Mouse (Mus musculus): ENCODE data around the gene Krtap21-1. TPM values are rescaled to one million over a fixed set of nuclear protein-coding genes. Genes with fewer than 3 reads are reported as not detected.

The Krtap21-1 gene
- polyA plus RNA-seq (2014; fragmentation: Illumina TruSeq; extraction: RNeasy Lipid Tissue Mini Kit (QIAGEN cat#74804); ENCODE audit: insufficient read depth, low read depth, low replicate concordance) = not detected

GRCm38 (mm10) chr16:89403768-89404167 lies at the start of gene Krtap21-1:
Krtap21-1 (minus strand) TSS chr16:89403868.

DNA sequence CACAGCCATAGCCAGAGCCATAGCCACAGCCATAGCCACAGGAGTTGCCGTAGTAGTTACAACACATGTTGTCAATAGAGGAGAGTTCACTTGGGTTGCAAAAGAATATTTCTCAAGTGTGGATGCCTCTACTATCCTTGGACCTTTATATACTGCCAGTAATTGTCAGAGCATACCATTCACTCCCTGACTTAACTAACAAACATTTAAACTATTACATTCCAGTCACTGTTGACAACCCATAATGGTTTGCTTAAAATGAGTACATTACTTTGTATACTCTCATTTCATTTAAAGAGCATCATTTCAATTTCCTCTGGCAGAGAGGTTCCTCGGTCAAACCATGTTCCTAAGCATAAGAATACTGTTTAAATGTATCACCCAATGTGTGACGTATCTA lies 16.3 kb upstream of the Krtap21-1 start, which contains the start of gene Krtap6-2:
Krtap6-2 (minus strand) TSS at position 101 of the 400 bp plus-strand sequence.

Other genes starting within 250 kb of the Krtap21-1 start
- gene Gm9789, start 245.9 kb downstream of the Krtap21-1 start, polyA plus RNA-seq (2014; fragmentation: Illumina TruSeq; extraction: RNeasy Lipid Tissue Mini Kit (QIAGEN cat#74804); ENCODE audit: insufficient read depth, low read depth, low replicate concordance) = not detected
- gene Gm7735, start 234.4 kb downstream of the Krtap21-1 start, polyA plus RNA-seq (2014; fragmentation: Illumina TruSeq; extraction: RNeasy Lipid Tissue Mini Kit (QIAGEN cat#74804); ENCODE audit: insufficient read depth, low read depth, low replicate concordance) = not detected
- not detected for gene 1110057P08Rik, start 229.1 kb downstream of the Krtap21-1 start, polyA plus RNA-seq (2014; fragmentation: Illumina TruSeq; extraction: RNeasy Lipid Tissue Mini Kit (QIAGEN cat#74804); ENCODE audit: insufficient read depth, low read depth, low replicate concordance)
- not detected for gene Krtap20-2, start 198.0 kb downstream of the Krtap21-1 start, polyA plus RNA-seq (2014; fragmentation: Illumina TruSeq; extraction: RNeasy Lipid Tissue Mini Kit (QIAGEN cat#74804); ENCODE audit: insufficient read depth, low read depth, low replicate concordance)
- gene Krtap6-2, start 16.2 kb upstream of the Krtap21-1 start, polyA plus RNA-seq (2014; fragmentation: Illumina TruSeq; extraction: RNeasy Lipid Tissue Mini Kit (QIAGEN cat#74804); ENCODE audit: insufficient read depth, low read depth, low replicate concordance) = not detected
- not detected for gene Krtap8-1, start 84.1 kb upstream of the Krtap21-1 start, polyA plus RNA-seq (2014; fragmentation: Illumina TruSeq; extraction: RNeasy Lipid Tissue Mini Kit (QIAGEN cat#74804); ENCODE audit: insufficient read depth, low read depth, low replicate concordance)
- not detected for gene Krtap7-1, start 104.5 kb upstream of the Krtap21-1 start, polyA plus RNA-seq (2014; fragmentation: Illumina TruSeq; extraction: RNeasy Lipid Tissue Mini Kit (QIAGEN cat#74804); ENCODE audit: insufficient read depth, low read depth, low replicate concordance)
- gene Krtap11-1, start 167.3 kb upstream of the Krtap21-1 start, polyA plus RNA-seq (2014; fragmentation: Illumina TruSeq; extraction: RNeasy Lipid Tissue Mini Kit (QIAGEN cat#74804); ENCODE audit: insufficient read depth, low read depth, low replicate concordance) = not detected

All from lung, adult 10 weeks (tissue).